Mouse (Mus musculus): ENCODE results near the gene Fuz. TPM values are rescaled to one million over a fixed set of nuclear protein-coding genes. Genes with fewer than 3 reads are reported as not detected.

Gene Fuz
- total RNA-seq, 2 experiments from 2014 or later: 16.1 to 18.4 TPM

DNA sequence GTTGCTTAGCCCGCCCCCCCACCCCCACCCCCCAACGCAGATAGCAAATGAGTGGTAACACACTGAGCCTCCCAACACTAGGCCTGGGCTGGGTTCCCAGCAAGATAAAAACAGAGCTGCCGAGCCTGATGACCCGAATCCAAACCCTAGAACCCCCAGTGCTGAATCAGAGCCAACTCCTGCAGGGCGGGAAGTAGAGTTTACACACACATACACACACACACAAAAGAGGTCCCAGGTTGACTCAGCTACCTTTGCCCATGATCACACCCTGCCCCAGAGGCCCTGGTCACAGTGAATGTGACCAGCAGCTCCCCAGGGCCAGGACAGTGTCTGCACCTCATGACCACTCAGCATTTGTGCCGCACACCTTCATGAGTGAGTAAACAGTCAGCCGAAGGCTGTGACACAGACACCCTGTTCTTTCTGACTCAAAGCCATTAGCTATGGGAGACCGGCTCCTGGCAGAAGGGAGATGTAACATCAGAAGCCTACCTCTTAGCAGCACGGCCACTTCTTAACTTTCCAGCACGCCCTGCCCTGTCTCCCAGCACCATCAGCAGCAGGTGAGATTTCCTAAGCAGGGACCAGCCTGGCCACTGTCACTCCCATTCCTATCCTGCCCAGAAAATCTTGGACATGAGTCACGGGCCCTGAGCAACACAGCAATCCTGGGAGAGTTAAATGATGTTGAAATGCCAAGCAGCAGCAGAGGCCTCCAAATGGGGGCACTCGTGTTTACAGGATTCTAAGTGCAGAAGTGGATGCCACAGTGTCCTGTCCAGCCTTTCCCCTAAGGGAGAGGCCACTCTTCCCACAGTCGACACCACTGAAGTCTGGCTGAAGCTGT, 7.4 kb upstream of the Fuz start:
- no peak for DNase-seq (ENCODE audit: low spot score in 2 of 2)

DNA sequence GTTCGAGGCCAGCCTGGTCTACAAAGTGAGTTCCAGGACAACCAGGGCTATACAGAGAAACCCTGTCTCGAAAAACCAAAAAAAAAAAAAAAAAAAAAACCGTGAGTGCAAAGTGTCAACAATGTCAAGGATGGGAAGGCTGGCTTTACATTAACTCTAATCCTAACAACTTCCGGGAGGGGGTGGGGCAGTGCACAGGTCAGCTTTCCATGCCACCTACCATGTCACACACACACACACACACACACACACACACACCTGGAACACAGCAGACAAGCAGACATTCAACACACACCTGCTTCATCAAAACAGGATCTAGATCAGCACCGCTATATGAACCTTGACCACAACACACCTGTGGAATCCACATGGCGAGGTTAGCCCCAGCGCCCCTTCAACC, 5.7 kb upstream of the Fuz start:
- DNase-seq (ENCODE audit: low spot score in 2 of 2): no peak

DNA sequence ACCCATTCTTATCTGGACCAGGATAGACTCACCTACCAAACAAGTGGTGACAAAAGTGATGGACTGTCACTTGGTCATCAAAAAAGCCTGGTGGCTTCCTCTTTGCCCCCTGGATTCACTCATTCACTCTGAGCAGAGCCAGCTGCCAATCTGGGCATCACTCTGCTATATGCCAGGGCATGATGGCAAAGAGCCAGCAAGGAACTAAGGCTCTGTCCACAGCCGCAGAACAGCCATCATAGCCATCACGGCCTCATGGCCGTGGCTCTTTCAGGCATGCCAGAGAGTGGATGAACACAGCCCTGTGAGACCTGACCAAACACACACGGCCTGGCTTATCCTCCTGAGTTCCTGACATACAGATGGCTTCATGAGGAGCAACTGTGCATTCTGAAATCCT, 5.1 kb upstream of the Fuz start:
- DNase-seq (ENCODE audit: low spot score in 2 of 2): no peak

DNA sequence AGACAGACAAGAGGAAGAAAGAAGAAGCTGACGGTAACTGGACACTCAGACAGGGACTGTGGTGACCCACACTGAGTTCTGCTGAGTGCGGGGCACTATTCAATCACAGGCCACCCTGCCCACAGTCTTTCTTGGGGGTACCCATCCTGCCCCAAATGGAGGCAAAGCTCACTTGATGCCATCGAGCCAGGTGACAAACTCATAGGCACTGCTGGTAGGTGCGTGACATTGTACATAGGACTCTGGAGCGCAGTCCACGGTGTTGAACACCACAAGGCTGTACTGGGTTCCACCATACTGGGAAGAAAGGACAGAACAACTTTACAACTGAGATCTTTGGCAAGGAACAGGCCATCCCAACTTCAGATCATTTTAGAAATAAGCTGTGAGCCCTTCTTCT, 4.3 kb upstream of the Fuz start:
- no peak for DNase-seq (ENCODE audit: low spot score in 2 of 2)

GRCm38 (mm10) chr7:44892276-44892921, 3.5 kb upstream of the Fuz start, which contains the start of gene Med25:
Gene Med25, minus strand, starts transcription at chr7:44892712.
- peak; percentile 80 to 90 for DNase-seq (ENCODE audit: low spot score in 2 of 2)

DNA sequence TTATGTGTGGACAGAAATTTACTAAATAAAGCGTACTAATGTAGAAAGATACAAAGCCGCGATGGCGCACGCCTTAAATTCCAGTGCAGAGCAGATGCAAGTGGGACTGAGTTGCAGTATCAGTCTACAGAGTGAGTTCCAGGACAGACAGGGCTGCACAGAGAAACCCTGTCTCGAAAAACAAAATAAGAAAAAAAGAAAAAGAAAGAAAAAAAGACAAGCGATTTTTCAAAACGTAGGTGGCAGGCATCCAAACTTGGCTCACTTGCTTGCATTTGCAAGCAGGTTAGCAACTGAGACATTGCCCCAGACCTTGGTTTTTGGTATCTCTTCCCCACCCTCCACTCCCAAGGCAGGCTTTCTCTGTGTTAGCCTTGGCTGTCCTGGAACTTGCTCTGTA, 2.7 kb upstream of the Fuz start:
- no peak for DNase-seq (ENCODE audit: low spot score in 2 of 2)

- no peak for DNase-seq (ENCODE audit: low spot score in 2 of 2)
Measured at GRCm38 (mm10) chr7:44894175-44894574, 1.7 kb upstream of the Fuz start.

DNA sequence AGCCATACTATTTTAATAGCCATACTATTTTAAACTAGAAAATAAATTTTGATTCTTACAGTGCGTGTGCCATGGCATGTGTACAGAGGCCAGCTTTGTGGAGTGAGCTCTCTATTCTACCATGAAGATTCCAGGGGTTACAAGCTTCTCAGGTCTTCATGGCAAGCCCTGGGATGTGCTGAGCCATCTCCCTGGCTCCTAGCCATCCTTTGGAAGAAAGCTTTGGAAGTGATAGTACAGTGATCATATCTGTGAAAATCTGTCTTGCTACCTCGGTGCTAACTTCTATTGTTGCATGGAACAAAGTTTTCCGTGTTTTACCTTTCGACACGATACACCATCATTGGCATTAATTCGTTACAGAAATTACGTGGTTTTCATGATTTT, 680 bp upstream of the Fuz start:
- DNase-seq (ENCODE audit: low spot score in 2 of 2): no peak

- DNase-seq (ENCODE audit: low spot score in 2 of 2): no peak
Measured at GRCm38 (mm10) chr7:44896499-44896898, 620 bp downstream of the Fuz start.

DNA sequence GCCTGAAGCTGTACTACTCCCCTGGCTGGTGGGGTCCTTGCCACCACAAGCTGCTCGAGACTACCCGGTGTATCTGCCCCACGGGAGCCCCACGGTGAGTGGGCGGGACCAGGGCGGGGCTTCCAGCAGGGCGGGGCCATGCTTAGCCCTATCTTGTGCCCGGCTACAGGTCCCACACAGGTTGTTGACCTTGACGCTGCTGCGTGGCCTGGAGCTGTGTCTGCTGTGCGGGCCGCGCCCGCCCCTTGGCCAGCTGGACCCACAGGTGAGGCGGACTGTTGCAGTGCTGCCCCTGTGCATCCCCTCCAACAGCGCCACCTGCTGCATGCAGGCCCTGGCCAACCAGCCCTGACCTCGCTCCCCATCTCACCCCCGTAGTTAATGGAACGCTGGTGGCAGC, 2.7 kb downstream of the Fuz start:
- no peak for DNase-seq (ENCODE audit: low spot score in 2 of 2)

DNA sequence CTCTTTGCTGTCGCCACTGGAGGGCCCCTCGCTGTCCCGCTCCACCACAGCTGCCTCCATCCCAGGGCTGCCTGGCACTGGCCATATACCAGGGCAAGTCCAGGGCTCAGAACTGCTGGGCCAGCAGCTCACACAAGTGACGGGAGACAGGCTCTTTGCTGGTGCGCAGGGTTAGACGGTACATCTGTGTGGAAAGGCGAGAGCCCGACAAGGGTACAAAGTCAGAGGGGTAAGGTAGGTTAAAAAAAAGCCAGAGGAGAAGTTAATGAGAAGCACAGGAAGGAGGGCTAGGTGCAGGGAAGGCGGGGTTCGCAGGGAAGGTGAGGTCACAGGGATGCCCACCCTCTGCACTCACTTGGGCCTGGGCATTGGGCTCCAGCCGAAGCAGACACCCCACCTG, 4.8 kb downstream of the Fuz start:
- DNase-seq (ENCODE audit: low spot score in 2 of 2): no peak

GRCm38 (mm10) chr7:44901230-44901722, 5.4 kb downstream of the Fuz start:
- no peak for DNase-seq (ENCODE audit: low spot score in 2 of 2)

DNA sequence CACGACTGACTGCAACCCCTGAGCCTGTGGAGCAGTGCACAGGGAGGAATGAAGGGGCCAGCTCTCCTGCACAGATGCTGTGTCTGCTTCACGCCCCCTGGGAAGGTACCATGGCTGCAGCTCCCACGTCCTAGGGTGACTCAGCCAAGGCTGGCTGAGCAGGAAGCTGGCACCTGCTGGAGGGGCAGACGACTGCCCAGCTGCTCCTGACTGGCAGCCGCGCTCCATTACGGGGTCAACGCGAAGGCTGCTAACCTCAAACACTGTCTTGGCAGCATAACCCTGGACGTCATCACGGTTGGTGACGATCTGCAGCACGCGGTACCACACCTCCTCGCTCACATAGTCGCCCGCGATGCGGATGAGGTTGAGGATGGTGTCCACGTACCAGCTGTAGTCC, 9.6 kb downstream of the Fuz start:
- no peak for DNase-seq (ENCODE audit: low spot score in 2 of 2)

- peak in 1 of 2 experiments; percentile 6 for DNase-seq (ENCODE audit: low spot score in 2 of 2)
Measured at GRCm38 (mm10) chr7:44908706-44909476, 13.0 kb downstream of the Fuz start.

DNA sequence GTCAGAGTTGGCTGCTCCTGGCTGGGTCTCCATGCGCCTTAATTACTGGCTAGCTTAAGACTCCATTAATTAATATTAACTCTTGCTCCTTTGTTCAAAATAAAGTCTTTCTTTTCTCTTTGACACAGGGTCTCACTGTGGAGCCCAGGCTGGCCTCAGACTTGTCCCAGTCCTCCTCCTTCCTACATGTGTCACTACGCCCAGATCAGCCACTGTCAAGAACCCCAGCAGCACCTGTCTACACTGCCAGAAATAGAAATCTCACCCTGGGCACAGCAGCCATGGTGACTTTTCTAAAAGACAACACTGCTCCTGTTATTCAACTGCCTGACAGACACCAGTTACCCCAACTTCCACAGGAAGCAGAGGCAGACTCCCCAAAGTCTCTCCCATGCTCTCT, 18.5 kb downstream of the Fuz start:
- no peak for DNase-seq (ENCODE audit: low spot score in 2 of 2)

DNA sequence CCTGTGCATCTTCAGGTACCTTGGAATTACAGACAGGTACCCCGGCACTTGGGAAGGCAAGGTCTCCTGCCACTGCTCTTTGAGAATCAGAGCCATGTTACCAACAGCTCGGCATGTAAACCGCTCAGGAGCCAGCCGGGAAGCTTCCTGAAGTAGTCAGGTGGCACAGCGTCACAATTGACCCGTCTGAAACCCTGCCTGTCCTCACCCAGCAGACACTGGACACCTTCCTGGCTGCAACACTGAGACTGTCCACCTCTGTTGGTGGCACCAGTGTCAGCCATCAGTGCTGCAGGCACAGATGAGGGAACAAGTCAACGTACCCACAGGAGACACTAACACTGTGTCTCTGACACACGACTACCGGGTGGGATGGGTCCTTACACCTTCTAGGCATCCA, 19.4 kb downstream of the Fuz start:
- no peak for DNase-seq (ENCODE audit: low spot score in 2 of 2)

GRCm38 (mm10) chr7:44916191-44916590, 20.3 kb downstream of the Fuz start:
- no peak for DNase-seq (ENCODE audit: low spot score in 2 of 2)

DNA sequence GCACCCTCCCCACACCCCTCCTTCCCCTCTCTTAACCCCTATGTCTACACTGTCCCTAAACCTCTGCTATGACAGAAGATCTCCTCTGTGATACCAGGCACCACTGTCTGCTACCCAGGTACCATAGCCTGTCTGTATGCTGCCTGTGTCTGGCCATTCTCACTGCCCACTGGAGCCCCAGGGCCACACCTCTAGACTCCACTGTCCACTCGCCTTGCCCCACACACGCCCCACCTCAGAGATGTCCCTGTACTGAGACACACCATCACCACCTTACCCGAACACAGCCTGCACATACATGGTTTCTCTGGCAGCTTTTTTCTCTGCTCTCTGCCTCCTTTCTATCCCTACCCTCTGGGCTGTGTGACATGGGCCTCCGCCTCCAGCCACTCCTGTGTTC, 21.0 kb downstream of the Fuz start:
- DNase-seq (ENCODE audit: low spot score in 2 of 2): no peak

GRCm38 (mm10) chr7:44918219-44918618, 22.3 kb downstream of the Fuz start:
- no peak for DNase-seq (ENCODE audit: low spot score in 2 of 2)

DNA sequence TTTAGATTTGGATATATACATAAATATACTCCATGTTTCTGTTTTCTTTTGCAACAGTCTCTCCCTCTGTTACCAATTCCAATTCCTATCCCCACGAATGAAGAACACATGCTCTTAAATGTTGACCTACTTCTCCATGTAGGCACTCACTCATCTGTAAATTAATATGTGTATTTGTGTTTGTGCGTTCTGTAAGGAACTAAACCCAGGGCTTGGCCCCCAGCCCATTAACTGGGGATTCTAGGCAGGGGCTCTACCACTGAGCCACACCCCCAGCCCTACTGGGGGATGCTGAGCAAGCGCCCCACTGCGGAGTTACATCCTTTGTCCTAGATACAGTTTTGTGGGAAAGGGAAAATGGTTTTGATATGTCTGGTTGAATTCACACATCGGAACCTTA, 23.2 kb downstream of the Fuz start:
- DNase-seq (ENCODE audit: low spot score in 2 of 2): no peak

DNA sequence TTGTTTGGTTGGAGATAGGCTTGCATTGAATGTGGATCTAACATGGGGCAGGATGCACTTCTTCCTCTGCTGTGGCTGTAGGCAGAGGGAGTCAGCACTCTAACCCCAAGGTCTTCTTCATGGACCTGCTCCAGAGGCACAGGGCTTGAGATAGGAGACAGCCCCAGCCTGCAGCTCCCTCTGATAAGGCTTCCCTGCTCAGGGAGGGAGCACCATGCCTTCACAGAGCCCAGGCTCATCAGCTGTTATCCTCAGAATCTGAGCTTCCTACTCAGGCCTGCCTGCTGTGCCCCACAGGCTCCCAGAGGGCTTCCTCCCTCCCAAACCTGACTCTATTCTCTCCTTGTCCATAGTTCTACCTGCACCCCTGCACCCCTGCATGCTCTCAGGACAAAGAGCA, 26.7 kb downstream of the Fuz start:
- no peak for DNase-seq (ENCODE audit: low spot score in 2 of 2)

- no peak for DNase-seq (ENCODE audit: low spot score in 2 of 2)
Measured at GRCm38 (mm10) chr7:44925468-44925867, 29.6 kb downstream of the Fuz start.

Data from gastrocnemius, postnatal 4 days (tissue).